Mouse (Mus musculus) embryo, embryonic 11 days (tissue): ENCODE data around the gene Usb1.

Source experiments
- DNase-seq: peaks from one replicate; pipeline ENCODE4 v3.0.0-alpha.2; 2015

Gene Usb1

DNA sequence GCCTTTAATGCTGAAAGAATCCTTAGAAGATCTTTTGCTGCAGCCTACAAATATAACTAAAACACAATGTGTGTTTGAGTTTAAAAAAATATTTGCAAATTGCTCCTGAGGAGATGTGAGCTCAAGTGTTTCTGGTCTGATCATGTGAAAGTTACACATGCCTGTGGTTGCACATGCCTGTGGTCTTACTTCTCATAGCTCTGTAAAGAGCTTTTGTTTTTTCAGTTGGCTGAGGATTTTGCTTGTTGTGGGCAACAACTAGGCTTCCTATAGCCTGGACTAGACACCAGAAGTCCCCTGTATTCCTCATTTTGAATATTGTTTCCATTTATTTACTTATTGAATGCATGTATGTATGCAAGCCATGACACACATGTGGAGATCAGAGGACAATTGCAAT, 4.3 kb downstream of the Usb1 start:
- no peak for DNase-seq

DNA sequence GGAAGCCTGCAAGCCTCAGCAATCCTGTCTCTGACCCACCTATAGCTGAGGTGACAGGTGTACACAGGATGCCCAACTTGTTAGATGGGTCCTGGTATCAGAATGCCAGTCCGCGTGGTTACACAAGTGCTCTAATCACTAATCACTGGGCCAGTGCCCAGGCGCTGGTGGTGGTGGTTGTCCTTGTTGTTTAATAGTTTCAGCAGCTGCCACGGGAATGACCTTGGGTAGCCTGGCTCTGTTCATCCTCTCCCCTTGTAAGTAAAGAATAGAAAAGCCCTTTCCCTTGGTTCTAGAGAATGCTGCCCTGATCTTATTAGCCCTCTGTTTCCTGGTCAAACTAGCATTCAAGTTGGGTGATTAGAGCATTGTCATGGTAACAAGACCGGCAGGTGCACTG, 9.6 kb downstream of the Usb1 start:
- DNase-seq: no peak

DNA sequence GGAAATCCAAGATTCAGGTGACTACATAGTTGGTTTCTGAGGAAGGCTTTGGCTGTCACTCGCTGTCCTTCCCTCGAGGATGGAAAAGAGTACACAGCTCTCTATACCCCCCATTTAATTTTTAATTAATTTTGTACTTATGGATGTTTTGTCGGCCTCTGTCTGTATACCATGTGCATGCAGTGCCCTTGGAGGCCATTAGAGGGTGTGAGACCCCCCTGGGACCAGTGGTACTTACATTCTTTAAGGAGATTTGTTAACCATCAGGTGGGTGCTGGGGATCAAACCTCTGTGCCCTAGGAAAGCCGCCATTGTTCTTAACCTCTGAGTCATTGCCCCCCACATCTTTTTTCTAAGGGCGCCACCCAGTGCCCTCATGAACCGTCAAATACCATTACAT, 12.6 kb downstream of the Usb1 start:
- DNase-seq: no peak

DNA sequence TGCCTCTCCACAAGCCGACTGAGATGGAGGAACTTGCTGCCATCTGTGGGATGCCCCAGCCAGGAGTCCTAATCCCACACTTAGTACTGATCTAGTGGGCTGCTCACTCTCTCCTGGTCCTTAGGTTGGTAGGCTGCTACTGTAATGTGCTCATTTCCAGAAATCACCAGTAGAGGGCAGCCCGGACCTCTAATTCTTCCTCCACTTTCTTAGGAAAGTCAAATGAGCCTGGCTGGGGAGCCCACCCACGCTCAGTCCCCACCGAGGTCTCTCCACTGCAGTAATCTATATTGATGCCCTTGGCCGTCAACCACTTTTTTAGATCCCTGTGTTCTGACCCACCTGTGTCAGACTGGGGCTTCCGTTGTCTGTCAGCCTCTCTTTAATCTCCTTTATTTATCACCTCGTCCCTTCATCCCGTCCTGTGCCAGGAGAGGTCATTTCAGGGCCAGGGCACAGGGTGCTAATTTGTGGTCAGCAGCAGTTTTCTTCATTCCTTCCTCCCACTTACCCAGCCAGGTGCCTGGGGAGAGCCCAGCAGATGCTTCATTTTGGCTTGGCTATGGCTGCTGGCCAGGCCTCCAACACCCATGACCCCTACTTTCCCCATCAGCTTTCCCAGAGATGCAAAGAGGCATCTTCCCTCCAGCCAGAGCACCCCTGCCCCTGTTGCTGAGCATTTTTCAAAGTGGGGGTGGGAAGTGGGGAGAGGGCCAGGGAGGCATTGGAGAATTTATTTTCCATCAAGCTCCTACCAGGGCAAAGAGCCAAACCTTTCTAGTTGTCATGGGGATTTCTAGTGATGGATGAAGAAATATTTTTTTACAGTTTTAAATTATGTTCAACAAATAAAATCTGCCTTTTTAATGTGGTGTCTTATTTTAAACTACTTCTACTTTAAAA, 14.8 kb downstream of the Usb1 start:
- peak; percentile 86 for DNase-seq

DNA sequence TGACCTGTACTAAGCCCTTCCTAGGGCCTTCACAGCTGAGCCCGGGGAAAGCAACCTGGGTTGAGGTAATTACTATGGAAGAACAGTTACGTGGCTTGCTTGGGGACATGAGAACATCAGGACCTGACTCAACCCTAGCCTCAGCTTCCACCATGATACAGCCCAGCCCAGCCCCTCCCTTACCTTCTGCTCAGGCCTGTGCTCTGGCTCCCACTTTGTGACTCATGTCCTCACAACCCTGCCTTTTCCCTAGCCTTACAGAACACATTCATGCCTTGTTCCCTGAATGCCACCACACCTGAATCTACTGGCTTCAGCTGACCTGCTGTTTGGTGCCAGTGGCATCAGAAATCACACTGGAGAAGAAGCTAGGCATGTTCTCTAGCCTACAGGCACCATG, 16.3 kb downstream of the Usb1 start:
- no peak for DNase-seq

DNA sequence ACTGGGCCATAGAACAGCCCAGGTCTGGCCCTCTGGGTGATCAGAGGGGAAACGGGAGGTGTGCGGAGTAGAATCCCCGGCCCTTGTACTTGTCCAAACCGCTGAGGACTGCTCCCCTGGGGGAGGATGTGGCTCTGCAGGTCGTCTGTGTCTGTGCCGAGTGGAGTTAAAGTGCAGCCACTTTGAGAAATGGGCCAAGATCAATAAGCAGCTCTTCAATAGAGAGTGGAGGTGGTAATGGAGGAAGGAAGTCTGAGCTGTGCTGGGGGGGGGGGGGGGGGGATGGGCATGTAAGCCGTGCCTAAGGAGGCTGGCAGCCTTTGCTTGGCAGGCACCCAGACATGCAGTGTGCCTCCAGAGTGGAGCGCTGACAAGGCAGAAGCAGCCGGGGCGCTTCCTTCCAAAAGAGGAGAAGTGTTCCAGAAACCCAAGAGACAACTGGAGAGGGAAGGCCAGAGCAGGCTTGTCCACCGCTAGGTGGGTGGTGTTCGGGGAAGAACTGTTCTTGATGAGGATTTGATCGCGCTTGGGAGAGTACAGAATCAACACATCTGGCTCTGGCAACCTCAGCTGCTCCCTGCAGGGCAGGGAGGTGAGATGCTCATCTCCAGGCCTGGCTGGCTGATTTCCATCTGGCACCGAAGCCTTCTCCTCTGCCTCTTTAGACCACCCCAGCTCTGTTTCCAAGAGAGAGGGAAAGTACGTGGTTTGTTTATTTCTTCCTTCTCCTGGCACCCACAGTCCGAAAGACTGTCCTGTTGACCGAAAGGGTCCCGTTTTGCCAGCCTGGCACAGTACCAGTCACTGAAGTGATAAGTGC, 16.9 kb downstream of the Usb1 start:
- no peak for DNase-seq

DNA sequence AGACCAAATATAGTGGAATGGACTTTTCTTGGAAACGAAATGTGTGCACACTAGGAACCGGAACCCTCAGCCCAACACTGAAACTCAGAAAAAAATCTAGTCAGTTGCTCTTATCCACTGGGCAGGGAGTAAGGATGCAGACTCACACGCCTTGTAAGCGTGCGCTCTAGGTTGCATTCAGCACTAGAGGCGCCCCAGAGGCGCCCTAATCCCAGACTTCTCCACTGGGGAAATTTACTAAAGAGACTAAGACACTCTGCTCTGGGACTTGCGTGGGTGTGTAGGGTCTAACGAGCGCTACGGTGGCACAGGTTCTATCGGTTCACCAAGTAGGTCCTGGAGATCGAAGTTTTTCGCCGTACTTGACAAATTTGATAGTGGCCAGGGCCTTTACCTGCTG, 19.4 kb downstream of the Usb1 start:
- DNase-seq: peak; percentile 68

DNA sequence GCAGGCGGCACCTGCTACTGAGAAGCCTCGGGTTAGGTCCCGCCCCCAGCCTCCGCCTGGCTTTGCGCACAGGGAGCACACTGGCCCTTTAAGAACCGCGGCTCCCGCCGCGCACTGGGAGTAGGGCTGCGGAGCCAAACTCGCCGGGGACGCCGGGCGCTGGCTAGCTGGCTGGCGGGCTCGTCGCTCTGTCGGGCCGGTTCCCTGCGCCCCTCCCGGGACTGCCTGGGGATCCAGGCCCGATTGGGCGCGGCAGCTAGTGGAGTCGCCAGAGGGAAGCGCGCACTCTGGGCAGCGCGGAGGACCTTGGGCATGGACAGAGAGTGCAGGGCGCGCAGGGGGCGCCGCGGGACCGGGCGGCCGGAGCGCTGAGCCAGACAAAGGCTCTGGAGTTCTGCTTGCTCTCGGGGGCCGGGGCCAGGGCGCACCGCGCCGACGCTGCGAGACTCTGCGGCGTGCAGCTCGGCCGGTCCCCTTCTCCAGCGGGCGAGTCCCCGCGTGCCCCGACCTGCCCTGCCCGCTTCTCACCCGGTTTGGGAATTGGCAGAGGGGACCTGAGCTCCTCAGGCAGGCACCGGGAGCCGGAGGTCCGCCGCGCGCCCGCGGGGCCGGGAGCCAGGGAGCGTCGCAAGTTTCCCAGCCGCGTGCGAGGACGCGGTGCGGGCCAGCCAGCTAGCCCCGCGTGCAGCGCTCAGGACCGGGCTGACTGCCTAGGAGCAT, 20.2 kb downstream of the Usb1 start, which contains the start of gene Mmp15:
Gene Mmp15, plus strand, starts transcription at position 118 of the 720 bp plus-strand sequence.
- peak; percentile 91 for DNase-seq

DNA sequence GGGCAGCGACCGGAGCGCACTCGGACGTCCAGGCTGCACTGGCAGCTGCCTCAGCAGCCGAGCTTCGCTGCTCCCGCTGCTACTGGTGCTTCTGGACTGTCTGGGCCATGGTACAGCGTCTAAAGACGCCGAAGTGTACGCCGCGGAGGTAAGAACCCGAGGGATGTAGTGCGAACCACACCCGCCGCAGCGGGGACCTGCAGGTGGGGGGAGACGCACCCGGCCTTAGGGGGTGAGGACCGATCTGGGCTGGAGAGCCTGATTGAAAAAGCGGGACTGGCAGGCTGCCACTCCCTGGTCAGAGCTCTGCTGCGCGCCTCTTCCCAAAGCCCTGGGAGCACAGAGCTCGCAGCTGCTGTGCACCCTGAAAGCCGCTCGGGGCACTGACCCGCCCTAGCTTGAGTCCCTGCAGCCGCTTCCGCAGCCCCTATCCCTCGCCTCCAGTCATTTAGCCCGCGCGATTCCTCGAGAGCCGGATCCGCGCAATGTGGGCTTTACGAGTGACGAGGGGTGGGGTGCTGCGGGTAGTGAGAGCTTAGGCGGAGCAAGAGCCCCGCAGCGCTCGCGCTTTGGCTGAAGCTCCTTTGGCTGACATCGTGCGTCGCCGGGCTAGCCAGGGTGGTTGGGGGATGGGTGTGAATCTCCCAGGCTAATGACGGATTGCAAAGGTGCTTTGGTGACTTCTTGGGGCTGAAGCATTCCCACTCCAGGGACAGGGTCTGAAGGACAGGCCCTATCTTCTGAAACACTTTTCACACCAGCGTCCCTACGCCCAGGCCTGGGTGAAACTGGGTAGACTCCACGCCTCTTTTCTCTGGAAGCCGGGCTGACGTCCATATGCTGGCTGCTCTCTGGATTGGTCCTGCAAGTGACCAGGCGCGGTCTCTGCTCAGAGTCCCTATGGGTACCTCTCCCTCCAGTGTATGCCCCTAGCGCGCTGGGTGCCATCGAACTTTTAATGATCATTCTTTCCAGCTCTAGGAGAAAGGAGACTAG, 21.1 kb downstream of the Usb1 start:
- DNase-seq: peak; percentile 80

DNA sequence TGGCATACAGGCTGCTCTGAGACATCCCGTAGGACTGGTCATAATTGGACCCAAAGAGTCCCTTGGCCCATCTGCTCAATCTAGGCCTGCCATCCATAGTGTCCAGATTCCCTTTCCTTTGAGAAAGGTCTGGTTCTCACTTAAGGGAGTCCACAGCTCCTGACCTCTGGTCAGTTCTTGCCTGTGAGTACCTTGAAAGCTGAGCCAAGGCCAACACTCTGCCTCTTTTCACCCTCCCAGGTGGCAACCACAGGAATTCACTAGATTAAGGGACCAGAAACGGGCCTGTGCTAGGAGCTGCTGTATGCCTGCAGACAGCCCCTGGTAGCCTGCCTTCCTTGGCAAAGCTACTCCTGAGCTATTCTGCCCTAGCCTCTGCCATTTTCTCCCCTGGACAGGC, 22.5 kb downstream of the Usb1 start:
- no peak for DNase-seq

DNA sequence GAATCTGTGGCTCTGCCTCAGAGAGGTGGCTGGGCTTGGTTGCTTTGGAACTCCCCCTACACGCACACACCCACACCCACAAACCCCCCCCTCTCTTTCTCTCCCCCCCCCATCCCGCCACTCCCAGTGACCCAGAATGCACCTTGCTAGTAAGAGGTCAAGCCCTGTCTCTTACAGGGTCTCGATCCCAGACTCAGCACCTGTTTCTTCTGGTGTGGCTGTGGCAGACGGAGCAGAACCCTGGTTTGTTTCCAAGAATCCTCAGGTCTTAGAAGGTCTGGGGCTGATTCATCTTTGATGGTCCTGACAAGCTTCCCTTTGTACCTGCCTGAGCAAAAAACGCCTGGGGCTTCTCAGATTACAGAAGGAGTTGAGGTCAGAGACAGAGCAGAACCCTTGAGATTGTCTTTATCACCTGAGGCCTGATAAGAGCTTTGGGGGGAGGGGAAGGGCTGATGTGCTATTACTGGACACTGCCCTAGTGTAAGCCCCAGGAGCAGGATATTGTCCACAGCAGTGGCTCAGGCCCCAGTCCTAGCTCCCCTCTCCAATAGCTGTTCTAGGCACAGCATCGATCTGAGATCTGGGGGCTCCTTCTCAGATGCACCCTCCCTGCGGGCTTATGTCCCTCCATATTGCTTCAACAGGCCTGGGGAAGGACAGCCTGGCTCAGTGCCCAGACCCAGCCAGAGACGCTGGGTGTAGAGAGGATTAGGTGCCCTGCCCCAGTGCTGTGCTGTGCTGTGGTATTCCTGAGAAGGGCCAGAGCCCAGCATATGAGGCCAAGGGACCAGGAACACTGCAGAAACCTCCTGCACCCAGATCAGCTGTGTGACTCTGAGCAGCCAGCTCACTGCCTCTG, 26.7 kb downstream of the Usb1 start:
- DNase-seq: no peak

DNA sequence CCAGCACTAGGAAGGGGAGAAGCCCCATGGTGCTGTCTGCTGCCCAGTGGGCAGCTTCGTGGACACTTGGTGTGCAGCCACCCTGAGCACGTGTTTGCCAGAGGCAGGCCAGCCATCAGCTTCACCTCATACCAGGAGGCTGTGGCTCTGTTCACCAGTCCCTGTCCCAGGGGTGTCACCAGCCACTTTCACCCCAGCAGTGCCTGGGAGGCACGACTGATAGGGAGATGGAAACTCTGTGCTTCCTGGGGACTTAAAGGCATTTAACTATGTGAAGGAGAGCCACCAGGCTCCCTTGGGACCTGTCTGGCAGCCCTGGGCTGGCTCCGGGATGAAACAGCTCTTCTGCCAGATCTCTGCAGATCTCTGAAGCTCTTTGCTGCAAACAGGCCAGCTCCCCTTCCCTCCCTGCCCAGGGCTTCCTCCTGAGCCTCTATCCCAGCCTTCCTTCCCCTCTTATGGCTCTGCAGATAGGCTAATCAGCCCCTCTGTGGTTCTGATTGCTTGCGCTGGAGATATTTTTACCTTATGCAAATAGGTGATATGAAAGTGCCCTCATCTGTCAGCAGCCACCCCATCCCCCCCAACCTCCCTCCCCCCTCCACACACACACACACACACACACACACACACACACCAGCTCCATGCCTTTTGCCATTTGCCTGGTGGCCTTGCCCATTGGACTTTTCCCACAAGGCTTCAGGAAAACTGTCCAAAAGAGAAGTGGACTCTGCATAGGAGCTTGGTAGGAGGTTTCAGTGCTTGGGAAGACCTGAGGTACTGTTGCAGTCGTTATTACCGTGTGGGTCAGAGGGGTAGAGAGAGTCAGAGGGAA, 28.3 kb downstream of the Usb1 start:
- no peak for DNase-seq

DNA sequence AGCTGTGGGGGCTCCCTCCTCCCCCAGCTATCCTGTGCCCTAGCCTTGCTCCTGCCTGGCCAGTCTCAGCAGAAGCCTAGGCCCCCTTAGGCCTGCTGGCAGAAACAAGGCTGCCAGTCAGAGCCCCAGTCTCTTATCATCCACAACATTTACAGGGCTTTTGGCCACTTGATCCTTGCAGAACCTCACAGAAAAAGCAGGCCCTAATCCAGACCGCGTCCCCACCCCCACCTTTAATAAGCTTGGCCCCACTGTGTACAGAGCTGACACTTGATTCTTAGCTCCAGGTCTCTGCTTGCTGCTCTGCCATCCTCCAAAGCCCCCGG, 28.9 kb downstream of the Usb1 start:
- DNase-seq: no peak

DNA sequence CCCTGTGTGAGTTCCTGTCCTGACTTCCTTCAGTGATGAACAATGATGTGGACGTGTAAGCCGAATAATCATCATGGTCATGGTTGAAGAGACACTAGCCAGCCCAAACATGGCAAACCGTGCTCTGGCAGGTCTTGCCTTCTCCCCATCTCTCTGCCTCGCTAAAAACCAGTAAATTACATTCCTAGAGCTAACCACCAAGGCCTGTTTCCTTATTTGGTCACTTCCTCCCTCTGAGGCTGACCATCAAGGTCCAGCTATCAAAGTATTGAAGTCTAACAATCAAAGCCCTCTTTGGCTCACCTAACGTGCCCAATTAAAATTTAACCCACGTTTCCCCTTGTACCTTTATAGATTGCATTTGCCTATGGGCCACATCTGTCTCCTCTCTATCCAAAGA, 30.2 kb downstream of the Usb1 start:
- no peak for DNase-seq

DNA sequence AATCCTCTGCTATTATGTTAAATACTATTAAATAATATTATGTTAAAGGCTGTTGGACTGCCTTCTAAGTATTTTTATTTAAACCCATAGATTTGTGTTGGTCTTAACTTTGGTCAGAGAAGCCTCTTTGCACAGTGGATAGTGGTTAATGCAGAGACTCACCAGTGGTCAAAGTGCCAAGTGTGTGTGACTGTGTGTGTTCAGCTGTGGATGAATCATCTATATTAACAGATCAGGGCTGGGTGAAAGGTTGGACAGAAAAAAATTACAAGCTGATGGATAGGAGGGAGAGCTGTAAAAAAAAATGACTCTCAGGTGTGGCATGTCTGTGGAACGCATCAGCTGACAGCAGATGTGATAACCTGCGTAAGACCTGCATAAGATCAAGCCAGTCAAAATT, 31.8 kb downstream of the Usb1 start:
- DNase-seq: no peak

DNA sequence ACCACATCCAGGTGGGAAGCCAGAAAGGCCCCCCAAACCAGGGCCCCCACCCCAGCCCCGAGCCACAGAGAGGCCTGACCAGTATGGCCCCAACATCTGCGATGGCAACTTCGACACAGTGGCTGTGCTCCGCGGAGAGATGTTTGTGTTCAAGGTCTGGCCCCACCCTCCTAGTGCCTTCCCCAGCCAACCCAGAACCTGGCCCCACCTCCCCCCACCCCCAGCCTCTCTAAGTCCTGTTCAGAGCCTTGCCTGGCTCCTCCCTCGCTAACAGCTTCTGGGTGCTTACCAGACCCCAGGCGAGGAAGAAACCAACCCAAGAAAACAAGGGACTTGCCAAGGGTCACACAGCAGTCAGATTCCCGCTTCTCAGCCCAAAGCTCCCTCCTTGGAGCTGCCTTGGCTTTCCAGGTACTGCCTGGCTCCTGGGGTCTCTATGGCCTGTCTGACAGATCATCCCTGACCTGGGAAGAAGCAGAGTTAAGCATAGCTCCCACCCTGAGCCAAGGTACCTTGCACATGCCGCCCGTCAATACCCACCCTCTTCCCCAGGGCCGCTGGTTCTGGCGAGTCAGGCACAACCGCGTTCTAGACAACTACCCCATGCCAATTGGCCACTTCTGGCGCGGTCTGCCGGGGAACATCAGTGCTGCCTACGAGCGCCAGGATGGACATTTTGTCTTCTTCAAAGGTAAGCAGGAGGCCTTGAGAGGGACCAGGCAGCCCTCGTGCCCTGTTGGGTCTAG, 37.7 kb downstream of the Usb1 start:
- DNase-seq: peak; percentile 72

DNA sequence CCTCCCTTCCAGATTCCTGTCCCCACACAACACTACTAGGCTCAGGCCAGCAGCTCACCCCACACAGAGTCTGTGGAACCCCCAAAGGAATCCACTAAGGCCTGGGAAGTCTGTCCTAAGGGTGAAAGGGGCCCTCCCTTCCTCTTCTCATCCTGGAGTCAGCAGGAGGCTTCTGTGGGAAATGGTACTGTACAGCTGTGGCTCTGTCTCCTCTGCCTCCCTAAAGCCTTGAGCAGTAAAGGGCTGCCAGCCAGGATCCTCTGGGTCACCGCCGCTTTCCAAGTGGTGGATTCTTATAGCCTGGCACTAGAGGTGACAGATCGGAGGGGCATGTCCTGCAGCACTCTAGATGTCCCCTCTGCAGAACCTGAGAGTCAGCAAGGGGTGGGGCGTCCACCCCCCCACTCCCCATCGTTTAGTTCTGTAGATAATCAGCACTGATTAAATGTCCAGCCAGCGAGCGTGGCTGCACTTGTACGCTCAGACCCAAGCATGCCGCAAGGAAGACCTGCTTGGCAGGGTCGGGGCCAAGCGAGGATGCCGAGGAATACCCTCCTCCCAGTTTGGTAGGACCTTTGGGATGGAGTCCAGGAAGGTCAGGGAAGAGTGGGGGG, 41.4 kb downstream of the Usb1 start:
- DNase-seq: no peak

DNA sequence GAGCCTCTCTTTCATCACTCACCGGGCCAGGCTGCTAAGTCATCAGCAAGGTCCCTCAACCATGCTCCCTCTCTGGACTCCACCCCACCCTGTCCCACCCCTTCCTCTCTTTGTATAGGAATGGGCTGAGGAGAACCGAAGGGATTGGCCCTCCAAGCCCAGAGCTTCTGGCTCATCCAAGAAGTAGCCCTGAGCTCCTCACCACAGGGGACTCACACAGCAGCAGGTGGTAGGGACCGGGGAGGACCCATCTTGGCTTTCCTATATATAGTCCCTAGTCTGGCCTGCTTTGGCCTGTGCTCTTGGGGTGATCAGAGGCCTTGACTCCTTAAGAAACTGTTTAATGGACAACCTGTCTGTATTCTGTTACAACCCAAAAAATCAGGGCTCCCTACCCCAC, 42.3 kb downstream of the Usb1 start:
- DNase-seq: no peak

DNA sequence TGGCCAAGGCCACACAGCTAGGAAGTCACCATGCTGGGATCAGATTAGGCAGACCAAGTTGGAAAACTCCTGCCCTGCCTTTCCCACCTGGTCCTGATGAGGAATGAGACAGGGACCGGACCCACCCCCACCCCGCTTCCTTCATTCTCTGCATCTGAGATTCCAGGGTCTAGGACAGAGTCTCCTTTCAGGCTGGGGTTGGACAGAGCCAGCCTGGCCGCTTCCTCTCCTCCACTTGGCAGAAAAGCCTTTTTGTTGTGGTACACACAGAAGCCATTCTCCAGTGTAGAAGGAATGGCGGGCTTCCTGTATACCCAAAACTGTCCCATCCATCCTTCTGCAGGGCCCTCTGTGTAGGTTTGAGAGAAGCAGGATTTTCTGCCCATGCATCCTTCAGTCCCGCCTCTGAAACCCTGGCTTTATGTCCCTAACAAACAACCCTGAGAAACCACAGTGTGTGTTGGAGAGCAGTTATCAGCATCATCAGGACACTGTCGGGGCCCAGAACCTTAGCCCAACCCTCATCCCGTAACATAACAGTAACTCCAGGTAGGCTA, 43.4 kb downstream of the Usb1 start:
- DNase-seq: no peak
